Mouse (Mus musculus) midbrain, embryonic 12.5 days (tissue): ENCODE data around the gene Arhgdib. TPM values are rescaled to one million over a fixed set of nuclear protein-coding genes. Genes with fewer than 3 reads are reported as not detected.
A peak's percentile ranks its signal among the peaks of the same experiment; 100 is the strongest.

Experiments used
- ATAC-seq: fragments of 200-750 bp; cut with Nextera tagmentation; 2 replicates; pipeline ENCODE4 v1.8.0; 2017; ENCODE audit warnings: low read depth, moderate TSS enrichment, moderate library complexity; ENCODE audit not compliant: low FRiP score
- H3K27ac ChIP-seq: fragments of 300-500 bp; sonication (generic); replicated peaks from 2 replicates; pipeline ENCODE4 v1.5.1; 2016; ENCODE audit warnings: mild to moderate bottlenecking
- H3K27me3 ChIP-seq: fragments of 300-500 bp; sonication (generic); 2 replicates; pipeline ENCODE4 v1.6.1; 2016; ENCODE audit warnings: mild to moderate bottlenecking
- H3K36me3 ChIP-seq: fragments of 300-500 bp; sonication (generic); 2 replicates; pipeline ENCODE4 v1.6.1; 2016
- H3K4me1 ChIP-seq: fragments of 300-500 bp; sonication (generic); 2 replicates; pipeline ENCODE4 v1.6.1; 2016
- H3K4me2 ChIP-seq: fragments of 300-500 bp; sonication (generic); replicated peaks from 2 replicates; pipeline ENCODE4 v1.6.1; 2016; ENCODE audit warnings: mild to moderate bottlenecking, moderate library complexity
- H3K4me3 ChIP-seq: fragments of 300-500 bp; sonication (generic); 2 replicates; pipeline ENCODE4 v1.5.1; 2016; ENCODE audit warnings: mild to moderate bottlenecking
- H3K9ac ChIP-seq: fragments of 300-500 bp; sonication (generic); replicated peaks from 2 replicates; pipeline ENCODE4 v1.6.1; 2016; ENCODE audit warnings: mild to moderate bottlenecking, moderate library complexity
- H3K9me3 ChIP-seq: fragments of 300-500 bp; sonication (generic); 2 replicates; pipeline ENCODE4 v1.6.1; 2016; ENCODE audit warnings: mild to moderate bottlenecking
- WGBS: fragments of 180-500 bp; shearing (Covaris S2); methylation state at CpG from one replicate; pipeline ENCODE4 v1.1.7; 2016; 5-methylcytosine and 5-hydroxymethylcytosine counted together
- polyA plus RNA-seq: library from polyadenylated mRNA; unstranded; fragments of >200 nt; fragmentation: Nextera tagmentation; extraction: Ambion mirVana; gene quantifications from 2 replicates; pipeline ENCODE4 v1.2.1, GENCODE M21; 2016

The Arhgdib gene
- polyA plus RNA-seq, 1 experiment from 2014 or later, result 23.1 TPM

DNA sequence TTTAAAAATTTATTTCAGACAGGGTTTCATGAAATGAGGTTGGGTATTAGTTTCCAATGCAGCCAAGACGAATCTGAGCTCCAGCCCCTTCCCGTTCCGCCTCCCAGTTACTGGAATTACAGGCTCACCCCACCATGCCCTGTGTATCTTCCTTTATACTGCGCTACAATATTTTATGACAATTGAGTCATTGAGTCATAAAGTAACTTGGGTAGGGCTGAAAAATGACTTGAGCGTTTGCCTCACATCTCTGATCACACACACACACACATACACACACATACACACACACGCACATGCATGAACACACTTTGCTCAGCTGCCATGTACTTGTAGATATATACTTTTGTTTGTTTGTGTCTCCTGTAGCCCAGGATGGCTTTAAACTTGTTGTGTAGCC lies 27.5 kb downstream of the Arhgdib start:
- no peak for ATAC-seq
- H3K27me3 ChIP-seq, result no peaks in the 10 kb centered on the region
- H3K9ac ChIP-seq, result no peak overlapping the region
- no peaks in the 10 kb centered on the region for H3K9me3 ChIP-seq
- H3K27ac ChIP-seq, result no peak overlapping the region
- no peaks in the 10 kb centered on the region for H3K36me3 ChIP-seq
- WGBS, result 94% methylated on average over 6 of the region's 6 CpGs
- H3K4me3 ChIP-seq, result no peak overlapping the region
- H3K4me2 ChIP-seq, result no peak overlapping the region
- peaks cover 6% of the 10 kb centered on the region for H3K4me1 ChIP-seq

DNA sequence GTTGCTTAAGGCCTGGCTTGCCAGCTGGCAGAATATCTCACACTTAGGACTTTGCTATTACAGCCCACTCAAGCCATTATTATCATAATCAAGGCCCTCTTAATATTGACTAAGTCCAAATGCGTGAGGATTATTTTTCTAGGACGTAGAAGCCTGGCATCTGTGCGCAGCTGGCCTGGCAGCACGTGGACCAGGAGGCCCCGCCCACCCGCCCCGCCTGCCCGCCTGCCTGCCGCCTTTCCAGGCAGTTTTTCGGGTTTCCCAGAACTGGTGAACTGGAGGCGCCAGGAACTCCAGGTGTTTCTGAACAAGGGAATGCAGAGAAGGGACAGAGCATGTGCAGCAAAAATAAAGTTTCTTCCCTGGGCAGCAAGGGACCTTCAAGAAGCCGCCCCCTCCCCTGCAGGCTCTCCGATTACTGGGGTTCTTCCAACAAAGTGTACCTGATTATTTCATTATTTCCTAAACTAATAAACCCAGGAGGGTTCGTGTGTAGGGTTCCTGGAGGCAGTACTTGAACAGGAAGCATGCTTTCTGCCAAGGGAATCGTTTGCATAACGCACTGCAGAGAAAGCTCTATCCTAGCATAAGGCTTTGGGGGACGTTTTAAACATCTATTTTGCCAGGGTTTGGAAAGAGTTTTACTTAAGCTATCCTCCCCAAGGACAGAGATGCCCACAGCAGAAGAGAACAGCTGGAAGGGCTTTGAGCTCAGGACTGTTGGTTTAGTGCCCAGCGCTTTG lies 28.1 kb downstream of the Arhgdib start:
- WGBS, result 21% methylated on average over 18 of the region's 18 CpGs
- Histone ChIP-seq H3K27ac (no peak overlapping the region), H3K4me1 (peaks cover 6% of the 10 kb centered on the region), H3K4me3 (peak overlapping the region; percentile 9; the same call in 1 of the 2 replicates), H3K9ac (peak overlapping the region; percentile 20; the same call in 1 of the 2 replicates), H3K36me3 (no peaks in the 10 kb centered on the region), H3K4me2 (peak overlapping the region; percentile 46), H3K9me3 (no peaks in the 10 kb centered on the region), H3K27me3 (no peaks in the 10 kb centered on the region)
- ATAC-seq, result peak; percentile 54

DNA sequence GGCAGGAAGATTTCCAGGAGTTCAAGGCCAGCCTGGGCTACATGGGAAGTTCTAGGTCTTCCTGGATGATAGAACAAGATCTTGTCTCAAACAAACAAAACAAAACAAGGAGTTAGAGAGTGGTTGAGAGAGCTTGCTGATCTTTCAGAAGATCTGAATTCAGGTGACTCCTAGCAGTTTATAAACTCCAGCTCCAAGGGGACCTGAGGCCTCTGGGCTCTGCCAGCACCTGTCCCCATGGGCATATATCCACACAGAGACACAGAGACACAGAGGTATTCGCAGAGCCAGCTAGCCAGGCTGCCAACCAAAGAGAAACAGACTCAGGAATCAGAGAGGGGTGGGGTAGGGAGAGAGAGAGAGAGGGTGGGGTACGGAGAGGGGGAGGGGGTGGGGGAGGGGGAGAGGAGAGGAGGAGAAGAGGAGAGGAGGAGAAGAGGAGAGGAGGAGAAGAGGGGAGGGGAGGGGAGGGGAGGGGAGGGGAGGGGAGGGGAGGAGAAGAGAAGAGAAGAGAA lies 28.9 kb downstream of the Arhgdib start:
- Histone ChIP-seq H3K9me3 (no peaks in the 10 kb centered on the region), H3K4me1 (peaks cover 6% of the 10 kb centered on the region), H3K27me3 (no peaks in the 10 kb centered on the region), H3K9ac (0 out of 2 replicates have a peak overlapping the region, but pooled peaks have one; percentile 20), H3K27ac (no peak overlapping the region), H3K4me3 (no peak overlapping the region), H3K4me2 (no peak overlapping the region), H3K36me3 (no peaks in the 10 kb centered on the region)
- WGBS, result 82% methylated on average over 1 of the region's 2 CpGs
- 0 out of 2 replicates have a peak, but pooled peaks have one; percentile 6 for ATAC-seq

DNA sequence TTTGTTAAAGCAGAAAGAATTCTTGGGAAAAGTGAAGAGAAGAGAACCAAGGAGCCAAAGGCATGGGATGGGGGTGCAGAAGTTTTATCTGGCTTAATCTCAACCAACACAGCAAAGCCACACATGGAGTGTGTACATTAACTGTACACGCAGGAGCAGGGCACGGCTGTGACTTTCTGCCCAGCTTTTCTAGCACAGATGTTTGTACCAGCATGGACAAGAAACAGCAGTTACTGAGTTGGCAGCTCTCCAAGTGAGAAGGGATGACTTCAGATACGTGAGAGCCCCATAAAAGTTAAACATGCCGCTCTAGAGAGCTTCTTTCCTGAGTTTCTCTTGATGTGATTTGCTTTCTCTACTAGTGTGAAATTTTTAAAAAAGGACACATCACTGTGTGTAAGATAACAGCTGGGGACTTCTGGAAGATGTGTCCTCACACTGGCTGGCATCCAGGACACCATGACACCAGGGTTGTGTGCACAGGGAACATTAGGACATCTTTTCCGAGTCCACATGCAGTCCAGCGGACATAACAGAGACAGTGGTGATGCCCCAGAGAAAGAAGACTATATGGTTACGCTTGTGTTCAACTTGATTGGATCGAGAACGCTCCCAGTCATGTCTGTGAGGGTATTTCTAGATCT lies 31.3 kb downstream of the Arhgdib start:
- Histone ChIP-seq H3K4me1 (peaks cover 6% of the 10 kb centered on the region), H3K9me3 (no peaks in the 10 kb centered on the region), H3K4me3 (no peak overlapping the region), H3K27ac (no peak overlapping the region), H3K4me2 (no peak overlapping the region), H3K36me3 (no peaks in the 10 kb centered on the region), H3K9ac (no peak overlapping the region), H3K27me3 (no peaks in the 10 kb centered on the region)
- ATAC-seq, result no peak
- 88% methylated on average over 9 of the region's 9 CpGs for WGBS

DNA sequence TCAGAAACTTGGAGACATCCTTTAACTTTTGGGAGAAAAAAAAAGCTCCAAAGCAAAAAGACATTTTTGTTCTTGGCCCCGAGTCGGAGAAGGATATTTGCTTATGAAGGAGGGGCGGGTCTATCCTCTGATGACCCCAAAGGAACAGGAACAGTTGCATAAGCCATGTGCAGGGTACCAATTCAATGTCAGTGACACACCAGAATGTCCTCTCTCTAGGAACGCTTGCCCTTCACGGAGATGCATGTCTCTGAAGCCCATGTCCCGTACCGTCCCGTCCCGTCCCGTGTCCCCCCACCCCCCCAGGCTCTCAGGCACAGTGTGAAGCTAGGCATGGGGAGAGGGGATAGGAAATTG lies 34.8 kb downstream of the Arhgdib start:
- Histone ChIP-seq H3K4me3 (no peak overlapping the region), H3K9ac (no peak overlapping the region), H3K36me3 (no peaks in the 10 kb centered on the region), H3K9me3 (no peaks in the 10 kb centered on the region), H3K27ac (no peak overlapping the region), H3K4me2 (no peak overlapping the region), H3K27me3 (no peaks in the 10 kb centered on the region), H3K4me1 (no peaks in the 10 kb centered on the region)
- no peak for ATAC-seq
- WGBS, result 84% methylated on average over 10 of the region's 10 CpGs

DNA sequence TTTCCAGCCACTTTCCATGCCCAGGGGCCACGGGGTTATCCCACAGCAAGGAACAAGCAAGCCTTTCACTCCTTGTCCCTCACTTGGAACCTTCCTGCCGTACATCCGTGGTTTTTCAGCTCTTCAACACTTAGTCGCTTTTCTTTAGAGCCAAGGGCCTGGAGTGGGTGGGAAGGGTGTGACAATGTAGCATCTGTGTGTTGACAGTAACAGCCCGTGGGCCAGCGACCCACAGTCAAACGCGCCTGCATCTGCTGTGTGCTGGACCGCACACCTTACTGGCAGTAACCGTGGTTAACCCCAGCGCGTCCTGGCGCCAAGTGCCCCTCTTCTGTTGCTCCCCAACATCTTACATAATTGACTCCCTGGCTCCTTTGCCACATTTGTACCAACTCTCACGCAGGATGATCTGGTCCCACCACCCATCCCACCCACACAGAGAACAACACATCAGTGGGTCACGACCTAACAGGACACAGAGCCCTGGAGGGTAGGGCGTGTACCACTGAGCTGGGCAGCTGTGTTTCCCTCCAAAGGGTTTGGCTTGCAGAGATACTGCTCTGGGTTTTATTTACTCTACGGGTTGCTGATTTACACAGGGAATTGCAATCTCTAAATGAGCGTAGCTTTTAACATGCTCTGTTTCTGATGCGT lies 35.3 kb downstream of the Arhgdib start:
- no peak overlapping the region for H3K9ac ChIP-seq
- H3K27ac ChIP-seq, result no peak overlapping the region
- H3K4me2 ChIP-seq, result no peak overlapping the region
- no peaks in the 10 kb centered on the region for H3K9me3 ChIP-seq
- ATAC-seq, result no peak
- 91% methylated on average over 19 of the region's 19 CpGs for WGBS
- no peak overlapping the region for H3K4me3 ChIP-seq
- H3K4me1 ChIP-seq, result no peaks in the 10 kb centered on the region
- no peaks in the 10 kb centered on the region for H3K36me3 ChIP-seq
- H3K27me3 ChIP-seq, result no peaks in the 10 kb centered on the region

DNA sequence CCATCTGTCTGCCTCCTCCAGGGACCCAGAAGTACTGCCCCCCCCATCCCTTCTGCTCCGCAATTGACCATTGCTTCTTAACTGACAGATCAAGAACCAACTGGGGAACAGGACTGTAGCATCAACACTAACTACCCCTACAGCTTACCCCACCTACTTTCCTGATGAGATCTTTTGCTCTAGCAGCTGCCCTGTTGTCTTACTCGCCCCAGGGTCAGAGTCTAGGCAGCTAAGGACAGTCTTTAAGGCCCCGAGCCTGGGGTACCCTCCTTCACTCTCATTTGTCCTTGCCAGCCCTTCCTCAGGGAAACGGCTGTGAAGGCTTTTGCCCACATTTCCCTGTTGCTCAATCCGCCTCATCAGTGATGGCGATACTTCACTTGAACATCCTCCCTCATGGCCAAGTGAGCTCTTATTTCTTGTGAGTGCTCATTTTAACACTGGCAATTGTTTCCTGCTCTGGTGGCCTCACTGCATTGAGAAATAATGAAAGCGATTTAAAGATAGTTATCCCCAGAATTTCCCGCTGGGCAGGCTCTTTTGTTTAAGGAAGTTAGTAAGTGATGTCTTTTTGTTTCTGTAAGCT lies 37.7 kb downstream of the Arhgdib start:
- no peaks in the 10 kb centered on the region for H3K9me3 ChIP-seq
- H3K4me3 ChIP-seq, result no peak overlapping the region
- no peak overlapping the region for H3K4me2 ChIP-seq
- no peak overlapping the region for H3K27ac ChIP-seq
- ATAC-seq, result no peak
- H3K27me3 ChIP-seq, result no peaks in the 10 kb centered on the region
- H3K36me3 ChIP-seq, result no peaks in the 10 kb centered on the region
- H3K9ac ChIP-seq, result no peak overlapping the region
- H3K4me1 ChIP-seq, result no peaks in the 10 kb centered on the region
- WGBS, result 71% methylated on average over 8 of the region's 8 CpGs

DNA sequence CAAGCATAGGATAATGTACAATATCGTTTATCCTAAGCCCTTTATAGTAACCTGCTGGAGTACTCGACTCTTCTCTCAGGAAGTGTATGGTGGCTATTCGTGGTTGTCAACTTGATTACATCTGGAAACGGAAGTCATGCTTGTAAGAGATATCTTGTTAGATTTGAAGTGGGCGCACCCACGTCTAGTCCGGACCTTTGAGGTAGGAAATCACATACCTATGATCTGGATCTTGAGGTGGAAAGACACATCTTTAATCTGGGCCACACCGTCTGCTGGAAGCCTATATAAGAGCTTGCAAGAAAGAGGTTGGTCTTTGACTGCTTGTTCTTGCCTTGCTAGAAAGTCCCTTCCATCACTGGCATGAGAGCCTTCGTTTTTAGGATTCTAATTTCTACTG lies 39.2 kb downstream of the Arhgdib start:
- no peak for ATAC-seq
- H3K9ac ChIP-seq, result no peak overlapping the region
- H3K36me3 ChIP-seq, result no peaks in the 10 kb centered on the region
- H3K4me1 ChIP-seq, result no peaks in the 10 kb centered on the region
- no peaks in the 10 kb centered on the region for H3K9me3 ChIP-seq
- 91% methylated on average over 9 of the region's 9 CpGs for WGBS
- no peak overlapping the region for H3K4me2 ChIP-seq
- no peak overlapping the region for H3K27ac ChIP-seq
- no peaks in the 10 kb centered on the region for H3K27me3 ChIP-seq
- H3K4me3 ChIP-seq, result no peak overlapping the region

DNA sequence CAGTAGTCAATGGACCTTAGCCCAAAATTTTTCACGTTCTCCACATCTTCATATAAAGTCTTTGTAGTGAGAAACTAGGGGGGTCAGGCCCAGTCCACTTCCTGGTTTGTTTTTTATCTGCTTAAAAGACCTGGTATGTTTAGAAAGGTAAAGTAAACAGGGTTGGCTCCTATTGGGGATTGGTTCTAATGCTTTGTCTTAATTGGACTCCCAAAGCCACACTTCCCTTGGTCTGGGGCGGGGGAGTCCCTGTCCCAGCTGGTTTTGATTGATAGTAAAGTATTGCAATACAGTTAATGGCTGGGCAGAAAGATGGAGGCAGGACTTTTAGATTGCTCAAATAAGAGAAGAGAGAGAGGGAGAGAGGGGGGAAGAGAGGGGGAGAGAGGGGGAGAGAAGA lies 40.7 kb downstream of the Arhgdib start:
- WGBS, result 81% methylated on average over 2 of the region's 2 CpGs
- Histone ChIP-seq H3K4me2 (no peak overlapping the region), H3K9ac (no peak overlapping the region), H3K9me3 (no peaks in the 10 kb centered on the region), H3K4me1 (no peaks in the 10 kb centered on the region), H3K36me3 (no peaks in the 10 kb centered on the region), H3K27me3 (no peaks in the 10 kb centered on the region), H3K27ac (no peak overlapping the region), H3K4me3 (no peak overlapping the region)
- no peak for ATAC-seq

DNA sequence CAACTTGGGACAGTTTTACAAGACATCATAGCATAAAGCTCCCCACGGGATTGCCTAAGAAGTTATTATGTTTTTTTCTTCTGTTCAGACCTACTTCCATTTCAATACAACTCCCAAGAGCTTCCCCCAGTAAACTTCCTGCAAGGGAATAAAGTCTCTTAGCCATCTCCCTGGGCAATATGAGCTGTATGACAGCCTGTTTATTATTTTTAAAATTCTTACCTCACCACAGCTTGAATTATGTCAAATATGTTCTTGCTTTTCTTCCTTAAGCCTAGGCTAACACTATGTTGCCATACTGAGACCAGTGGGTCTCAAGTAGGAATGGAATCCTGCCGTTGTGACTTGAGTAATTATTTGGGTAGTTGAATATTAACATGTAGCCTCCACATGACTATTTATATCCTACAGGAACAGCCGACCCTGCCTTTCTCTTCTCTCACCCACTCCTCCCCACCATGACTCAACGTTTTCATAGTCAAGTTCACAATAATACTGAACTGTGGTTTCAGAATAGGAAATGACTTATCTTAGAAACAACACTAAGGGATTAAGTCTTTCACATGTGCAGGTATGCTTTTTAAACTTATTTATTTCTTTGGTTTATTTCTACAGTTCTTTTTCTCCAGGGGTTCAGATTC lies 41.2 kb downstream of the Arhgdib start:
- Histone ChIP-seq H3K4me1 (no peaks in the 10 kb centered on the region), H3K9me3 (no peaks in the 10 kb centered on the region), H3K36me3 (no peaks in the 10 kb centered on the region), H3K4me3 (no peak overlapping the region), H3K27ac (no peak overlapping the region), H3K9ac (no peak overlapping the region), H3K27me3 (no peaks in the 10 kb centered on the region), H3K4me2 (no peak overlapping the region)
- WGBS, result 85% methylated on average over 4 of the region's 4 CpGs
- no peak for ATAC-seq

DNA sequence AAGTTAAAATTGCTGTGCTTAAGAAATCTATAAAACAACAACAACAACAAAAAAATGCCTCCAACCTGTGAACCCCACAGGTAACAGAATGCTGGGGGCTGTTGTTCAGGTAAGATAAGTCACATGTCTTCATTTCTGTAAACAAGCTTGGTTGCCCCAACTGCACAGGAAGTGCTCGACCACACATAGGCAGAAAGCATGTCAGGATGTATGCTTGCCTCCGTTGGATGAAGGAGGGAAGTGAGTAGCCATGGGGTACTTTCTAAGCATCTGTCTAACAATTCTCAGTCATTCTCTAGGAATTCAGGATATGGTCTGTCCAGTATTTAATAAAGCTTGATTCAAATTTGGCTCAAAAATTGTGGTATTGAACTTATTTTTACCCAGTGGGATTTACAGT lies 42.7 kb downstream of the Arhgdib start:
- no peaks in the 10 kb centered on the region for H3K36me3 ChIP-seq
- WGBS, result 90% methylated on average over 2 of the region's 2 CpGs
- H3K27ac ChIP-seq, result no peak overlapping the region
- no peaks in the 10 kb centered on the region for H3K4me1 ChIP-seq
- no peak for ATAC-seq
- H3K4me2 ChIP-seq, result no peak overlapping the region
- H3K9ac ChIP-seq, result no peak overlapping the region
- H3K4me3 ChIP-seq, result no peak overlapping the region
- no peaks in the 10 kb centered on the region for H3K27me3 ChIP-seq
- no peaks in the 10 kb centered on the region for H3K9me3 ChIP-seq
